ENCODE assay signal across 16 mouse cellular contexts in the genomic region with DNA sequence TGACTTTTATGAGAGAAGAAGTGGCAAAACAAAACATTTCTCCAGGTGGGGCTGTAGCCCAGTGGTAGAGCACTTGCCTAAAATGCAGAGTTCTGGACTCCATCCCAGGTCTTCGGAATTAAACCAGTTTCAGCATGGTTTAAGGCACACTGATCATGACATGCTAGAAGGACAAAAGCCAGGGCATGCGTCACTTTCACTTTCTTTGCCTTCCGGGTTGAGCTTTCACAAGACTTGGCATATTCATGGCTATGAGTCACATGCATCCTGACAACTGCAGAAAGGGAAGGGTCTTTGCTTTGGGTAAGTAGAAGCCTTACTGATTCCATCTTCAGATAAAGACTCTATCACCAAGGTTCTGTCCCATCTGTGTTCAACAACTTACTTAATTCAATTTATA. TPM values are rescaled to one million over a fixed set of nuclear protein-coding genes. Genes with fewer than 3 reads are reported as not detected.
A peak's percentile ranks its signal among the peaks of the same experiment; 100 is the strongest.
DNase-seq lines count a peak whose midpoint lies in the region; ATAC-seq and TF ChIP-seq lines count a peak whose summit lies in the region.
"Had no signal": no experiment of that assay in that cellular context is flagged by ENCODE, and none has a peak within 500 bp of the region (broad histone marks: within the 10 kb centered on the region; RNA-seq: fewer than 3 reads in every experiment).

No protein-coding gene starts in this region.

- peak; percentile 58 for DNase-seq in liver, adult 2 months (ENCODE audit: extremely low read depth, low read depth, low spot score)
- DNase-seq in liver, result no peak
- peak; percentile 79 for DNase-seq in adrenal gland, adult 2 months
- no peak for DNase-seq in kidney, adult 11 months
- DNase-seq: retina, postnatal 1 day had no signal

- no peak overlapping the region for H3K9ac ChIP-seq in liver, adult 2 months (ENCODE audit: low read depth, low read length)
- H3K9ac ChIP-seq in intestine, embryonic 16.5 days (ENCODE audit: low read depth, low read length), result no peak overlapping the region
- H3K9ac ChIP-seq: intestine, embryonic 15.5 days; liver, embryonic 15.5 days; midbrain, embryonic 13.5 days; neural tube, embryonic 12.5 days had no signal

- 38% methylated on average over 3 of the region's 3 CpGs for WGBS in liver, adult 2 months
- 91% methylated on average over 3 of the region's 3 CpGs for WGBS in intestine, embryonic 16.5 days

- no peaks in the 10 kb centered on the region for H3K27me3 ChIP-seq in liver, adult 2 months (ENCODE audit: control insufficient read depth, insufficient read depth, low read length)
- no peaks in the 10 kb centered on the region for H3K27me3 ChIP-seq in intestine, embryonic 16.5 days (replicated peaks; ENCODE audit: control insufficient read depth, insufficient read depth, low read length)
- H3K27me3 ChIP-seq: intestine, embryonic 15.5 days; liver, embryonic 15.5 days; midbrain, embryonic 13.5 days; neural tube, embryonic 12.5 days had no signal

- no peaks in the 10 kb centered on the region for H3K36me3 ChIP-seq in liver, adult 2 months (ENCODE audit: control insufficient read depth, insufficient read depth, low read length)
- H3K36me3 ChIP-seq in intestine, embryonic 16.5 days (ENCODE audit: control insufficient read depth, insufficient read depth, low read length), result no peaks in the 10 kb centered on the region
- H3K36me3 ChIP-seq: intestine, embryonic 15.5 days; liver, embryonic 15.5 days; neural tube, embryonic 12.5 days had no signal

- no peaks in the 10 kb centered on the region for H3K4me1 ChIP-seq in liver, adult 2 months (ENCODE audit: control insufficient read depth, insufficient read depth, low read length)
- H3K4me1 ChIP-seq in intestine, embryonic 16.5 days (ENCODE audit: control insufficient read depth, insufficient read depth, low read length), result peaks cover 8% of the 10 kb centered on the region

- H3K27ac ChIP-seq in liver, adult 2 months (replicated peaks; ENCODE audit: insufficient read depth, low read depth, low read length), result no peak overlapping the region
- H3K27ac ChIP-seq in intestine, embryonic 16.5 days (ENCODE audit: low read length), result no peak overlapping the region
- H3K27ac ChIP-seq: intestine, embryonic 15.5 days; liver, embryonic 15.5 days; midbrain, embryonic 13.5 days; neural tube, embryonic 12.5 days had no signal

- no peak overlapping the region for H3K4me2 ChIP-seq in intestine, embryonic 16.5 days (ENCODE audit: low read depth, low read length)
- H3K4me2 ChIP-seq: intestine, embryonic 15.5 days; liver, embryonic 15.5 days; midbrain, embryonic 13.5 days; neural tube, embryonic 12.5 days had no signal

- peak; percentile 57 for ATAC-seq in granulocyte monocyte progenitor cell, adult 5-6 weeks (replicated peaks; ENCODE audit: poor library complexity, severe bottlenecking)
- peak; percentile 54 for ATAC-seq in megakaryocyte progenitor cell, adult 5-6 weeks (replicated peaks; ENCODE audit: poor library complexity)
- no peak for ATAC-seq in intestine, embryonic 16.5 days
- ATAC-seq: intestine, embryonic 15.5 days; midbrain, embryonic 13.5 days had no signal

- H3K9me3 ChIP-seq in intestine, embryonic 16.5 days (ENCODE audit: control insufficient read depth, low read length), result no peaks in the 10 kb centered on the region
- H3K9me3 ChIP-seq: intestine, embryonic 15.5 days; liver, embryonic 15.5 days; midbrain, embryonic 13.5 days; neural tube, embryonic 12.5 days had no signal

- H3K4me3 ChIP-seq in liver, adult 2 months (ENCODE audit: insufficient read depth, low read depth, low read length), result no peak overlapping the region
- no peak overlapping the region for H3K4me3 ChIP-seq in intestine, embryonic 16.5 days (ENCODE audit: low read length)
- H3K4me3 ChIP-seq: intestine, embryonic 15.5 days; liver, embryonic 15.5 days; midbrain, embryonic 13.5 days; neural tube, embryonic 12.5 days had no signal

- H3K79me2 ChIP-seq in liver, adult 2 months (ENCODE audit: control insufficient read depth, insufficient read depth, low read length), result no peaks in the 10 kb centered on the region

- TF ChIP-seq CTCF in liver, adult 2 months (IDR thresholded peaks at IDR 0.05; ENCODE audit: low read depth, low read length), result no peak

- TF ChIP-seq POLR2A in liver, adult 2 months (IDR thresholded peaks at IDR 0.05; ENCODE audit: extremely low read depth, insufficient read depth, low read length), result no peak

RNA-seq across cellular contexts. Expression of a gene that starts 3.9 kb away (rescaled TPM):
- 0.65 and 0.67 TPM in 2 replicates for total RNA-seq in liver, adult 2 months (2014; rRNA removed)
- polyA plus RNA-seq in liver, adult 2 months (2012; rRNA removed), result 0.28 and 0.29 TPM in 2 replicates
- 1 to 10 TPM; 4.6 to 5.0 TPM for total RNA-seq in adrenal gland, adult 2 months (2021)
- polyA plus RNA-seq in adrenal gland, adult 2 months (2012; rRNA removed), result 0.81 and 1.5 TPM in 2 replicates
- 4.1 and 4.8 TPM in 2 replicates for total RNA-seq in granulocyte monocyte progenitor cell, adult 5-6 weeks (2014; fragmentation: Nextera tagmentation)
- total RNA-seq in granulocyte monocyte progenitor cell, adult 5-6 weeks (2017), result 4.4 and 4.5 TPM in 2 replicates
- 3.0 and 4.6 TPM in 2 replicates for total RNA-seq in megakaryocyte progenitor cell, adult 5-6 weeks (2015)
- 2.3 and 4.9 TPM in 2 replicates for total RNA-seq in megakaryocyte progenitor cell, adult 5-6 weeks (2017)
- 2.8 and 3.1 TPM in 2 replicates for polyA plus RNA-seq in intestine, embryonic 16.5 days (2015; fragmentation: Nextera tagmentation; extraction: Ambion mirVana)

RNA-seq across cellular contexts. Expression of a gene that starts 15.3 kb away (rescaled TPM):
- total RNA-seq in liver, adult 2 months (2014; rRNA removed), result 0.09 TPM in 1 of 2 replicates, not detected in the other
- polyA plus RNA-seq in liver, adult 2 months (2012; rRNA removed), result not detected in 2 replicates
- not detected for total RNA-seq in adrenal gland, adult 2 months (2021)
- polyA plus RNA-seq in adrenal gland, adult 2 months (2012; rRNA removed), result not detected in 2 replicates
- total RNA-seq in granulocyte monocyte progenitor cell, adult 5-6 weeks (2014; fragmentation: Nextera tagmentation), result not detected in 2 replicates
- not detected in 2 replicates for total RNA-seq in granulocyte monocyte progenitor cell, adult 5-6 weeks (2017)
- not detected in 2 replicates for total RNA-seq in megakaryocyte progenitor cell, adult 5-6 weeks (2015)
- total RNA-seq in megakaryocyte progenitor cell, adult 5-6 weeks (2017), result not detected in 2 replicates
- not detected in 2 replicates for polyA plus RNA-seq in intestine, embryonic 16.5 days (2015; fragmentation: Nextera tagmentation; extraction: Ambion mirVana)
- total RNA-seq: left cerebral cortex, postnatal 25 days had no signal
- polyA plus RNA-seq: cortical plate, adult 2 months; intestine, embryonic 15.5 days; liver, embryonic 15.5 days; neural tube, embryonic 12.5 days; thymus, postnatal 0 days had no signal

RNA-seq across cellular contexts. Expression of a gene that starts 48.1 kb away (rescaled TPM):
- not detected in 2 replicates for total RNA-seq in liver, adult 2 months (2014; rRNA removed)
- not detected in 2 replicates for polyA plus RNA-seq in liver, adult 2 months (2012; rRNA removed)
- total RNA-seq in adrenal gland, adult 2 months (2021), result not detected
- not detected in 2 replicates for polyA plus RNA-seq in adrenal gland, adult 2 months (2012; rRNA removed)
- not detected in 2 replicates for total RNA-seq in granulocyte monocyte progenitor cell, adult 5-6 weeks (2014; fragmentation: Nextera tagmentation)
- not detected in 2 replicates for total RNA-seq in granulocyte monocyte progenitor cell, adult 5-6 weeks (2017)
- total RNA-seq in megakaryocyte progenitor cell, adult 5-6 weeks (2015), result not detected in 2 replicates
- total RNA-seq in megakaryocyte progenitor cell, adult 5-6 weeks (2017), result not detected in 2 replicates
- polyA plus RNA-seq in intestine, embryonic 16.5 days (2015; fragmentation: Nextera tagmentation; extraction: Ambion mirVana), result not detected in 2 replicates
- total RNA-seq: heart, postnatal 10 days; left cerebral cortex, postnatal 25 days had no signal
- polyA plus RNA-seq: cortical plate, adult 2 months; intestine, embryonic 15.5 days; liver, embryonic 15.5 days; midbrain, embryonic 13.5 days; neural tube, embryonic 12.5 days; thymus, postnatal 0 days had no signal

Comparison
In these comparisons a context has a peak if more than half of its experiments do, and no peak if none do; other contexts are left out.
1. DNase-seq: peak in liver, adult 2 months (single experiment) and adrenal gland, adult 2 months (single experiment); none in liver (single experiment) and kidney, adult 11 months (single experiment).